Mouse (Mus musculus) heart, adult 2 months (tissue): ENCODE results near the gene Adgrb3. TPM values are rescaled to one million over a fixed set of nuclear protein-coding genes. Genes with fewer than 3 reads are reported as not detected.

Source experiments
- DNase-seq, 2 experiments: peaks; one replicate each; pipeline ENCODE4 v3.0.0; 2021
- H3K27ac ChIP-seq: fragments of 200-600 bp; 2 replicates; pipeline ENCODE4 v1.8.1; 2022
- H3K27me3 ChIP-seq: fragments of 200-500 bp; 2 replicates; pipeline ENCODE4 v1.6.1; 2012; ENCODE audit warnings: mild to moderate bottlenecking, low read length, inconsistent platforms, mixed read lengths; ENCODE audit not compliant: control insufficient read depth, insufficient read depth
- H3K36me3 ChIP-seq: fragments of 200-500 bp; 2 replicates; pipeline ENCODE4 v1.6.1; 2012; ENCODE audit warnings: low read length, inconsistent platforms; ENCODE audit not compliant: control insufficient read depth, insufficient read depth
- H3K4me1 ChIP-seq: fragments of 200-500 bp; 2 replicates; pipeline ENCODE4 v1.6.1; 2011; ENCODE audit warnings: low read length; ENCODE audit not compliant: control insufficient read depth, insufficient read depth
- H3K4me3 ChIP-seq: fragments of 200-600 bp; 2 replicates; pipeline ENCODE4 v1.8.1; 2022
- H3K79me2 ChIP-seq: fragments of 200-500 bp; replicated peaks from 2 replicates; pipeline ENCODE4 v1.6.1; 2012; ENCODE audit warnings: mild to moderate bottlenecking, inconsistent platforms, low read length, moderate library complexity, mixed read lengths; ENCODE audit not compliant: control insufficient read depth, insufficient read depth
- H3K9ac ChIP-seq: fragments of 200-500 bp; 2 replicates; pipeline ENCODE4 v1.6.1; 2012; ENCODE audit warnings: low read depth, mild to moderate bottlenecking, control low read depth, inconsistent platforms, low read length, mixed read lengths
- CTCF ChIP-seq: fragments of 200-600 bp; IDR thresholded peaks from 2 replicates; pipeline ENCODE4 v1.8.1; 2022; ENCODE audit warnings: antibody characterized with exemption, mild to moderate bottlenecking, moderate library complexity
- EP300 ChIP-seq: fragments of 200-500 bp; IDR thresholded peaks from 2 replicates; pipeline ENCODE4 v1.6.1; 2011; ENCODE audit warnings: low read depth, low read length, control low read depth; ENCODE audit not compliant: insufficient read depth
- POLR2A ChIP-seq: fragments of 200-500 bp; IDR thresholded peaks from 2 replicates; pipeline ENCODE4 v1.6.1; 2011; ENCODE audit warnings: mild to moderate bottlenecking, low read depth, low read length, control low read depth; ENCODE audit not compliant: insufficient read depth
- WGBS: fragments of 180-500 bp; shearing (Covaris S2); methylation state at CpG from one replicate; pipeline ENCODE4 v1.1.7; 2018; 5-methylcytosine and 5-hydroxymethylcytosine counted together
- intact Hi-C: fragments of 180-260 bp; cut with DNase I; formaldehyde crosslinking; loops from one replicate; pipeline ENCODE4 v1.15.1; 2025
- polyA plus RNA-seq: library from polyadenylated mRNA; depleted of rRNA; stranded (reverse); fragments of >200 nt; gene quantifications from 2 replicates; pipeline ENCODE4 v1.2.3, GENCODE M21; 2012
- total RNA-seq, 2 experiments: library from RNA; stranded (reverse); gene quantifications; 2 replicates each; pipeline ENCODE4 v1.2.3; 2021

The Adgrb3 gene
- total and polyA plus RNA-seq, 3 experiments, result not detected

- Histone ChIP-seq H3K4me3 (no peak overlapping the region), H3K9ac (no peak overlapping the region), H3K79me2 (no peaks in the 10 kb centered on the region), H3K4me1 (no peaks in the 10 kb centered on the region), H3K27ac (no peak overlapping the region), H3K36me3 (no peaks in the 10 kb centered on the region), H3K27me3 (no peaks in the 10 kb centered on the region)
- WGBS, result 83% methylated on average over 2 of the region's 2 CpGs
- TF ChIP-seq CTCF (no peak), EP300 (no peak), POLR2A (no peak)
- intact Hi-C loops, result no loop called here
- no peak for DNase-seq
Observed at GRCm38 (mm10) chr1:25079395-25079794, 750.1 kb downstream of the Adgrb3 start.

- no peak overlapping the region for H3K4me3 ChIP-seq
- no peak overlapping the region for H3K9ac ChIP-seq
- H3K36me3 ChIP-seq, result no peaks in the 10 kb centered on the region
- DNase-seq, result no peak
- no peaks in the 10 kb centered on the region for H3K27me3 ChIP-seq
- intact Hi-C loops, result no loop called here
- TF ChIP-seq EP300 (no peak), POLR2A (no peak), CTCF (no peak)
- no peaks in the 10 kb centered on the region for H3K4me1 ChIP-seq
- no peak overlapping the region for H3K27ac ChIP-seq
- H3K79me2 ChIP-seq, result no peaks in the 10 kb centered on the region
- WGBS, result 77% methylated on average over 5 of the region's 5 CpGs
Observed at GRCm38 (mm10) chr1:25075952-25076351, 753.6 kb downstream of the Adgrb3 start.

GRCm38 (mm10) chr1:25063964-25064363 lies 765.5 kb downstream of the Adgrb3 start:
- Histone ChIP-seq H3K27ac (no peak overlapping the region), H3K27me3 (no peaks in the 10 kb centered on the region), H3K36me3 (no peaks in the 10 kb centered on the region), H3K9ac (no peak overlapping the region), H3K79me2 (no peaks in the 10 kb centered on the region), H3K4me1 (no peaks in the 10 kb centered on the region), H3K4me3 (no peak overlapping the region)
- TF ChIP-seq CTCF (no peak), POLR2A (no peak), EP300 (no peak)
- 23% methylated on average over 6 of the region's 6 CpGs for WGBS
- DNase-seq, result no peak
- intact Hi-C loops, result no loop called here

GRCm38 (mm10) chr1:25060935-25061334 lies 768.6 kb downstream of the Adgrb3 start:
- no peak for DNase-seq
- Histone ChIP-seq H3K27ac (no peak overlapping the region), H3K27me3 (no peaks in the 10 kb centered on the region), H3K36me3 (no peaks in the 10 kb centered on the region), H3K4me3 (no peak overlapping the region), H3K4me1 (no peaks in the 10 kb centered on the region), H3K9ac (no peak overlapping the region), H3K79me2 (no peaks in the 10 kb centered on the region)
- WGBS, result 55% methylated on average over 3 of the region's 3 CpGs
- intact Hi-C loops, result no loop called here
- no peak for TF ChIP-seq CTCF
- TF ChIP-seq EP300, result no peak
- no peak for TF ChIP-seq POLR2A

- no peaks in the 10 kb centered on the region for H3K79me2 ChIP-seq
- WGBS, result 73% methylated on average over 6 of the region's 6 CpGs
- H3K4me3 ChIP-seq, result no peak overlapping the region
- H3K27me3 ChIP-seq, result no peaks in the 10 kb centered on the region
- intact Hi-C loops, result no loop called here
- no peak overlapping the region for H3K27ac ChIP-seq
- no peaks in the 10 kb centered on the region for H3K4me1 ChIP-seq
- TF ChIP-seq CTCF (no peak), POLR2A (no peak)
- H3K36me3 ChIP-seq, result no peaks in the 10 kb centered on the region
- no peak for DNase-seq
- H3K9ac ChIP-seq, result no peak overlapping the region
Observed at GRCm38 (mm10) chr1:25060191-25060590, 769.3 kb downstream of the Adgrb3 start.

GRCm38 (mm10) chr1:25057656-25058055 lies 771.9 kb downstream of the Adgrb3 start:
- no peak overlapping the region for H3K4me3 ChIP-seq
- H3K27ac ChIP-seq, result no peak overlapping the region
- intact Hi-C loops, result no loop called here
- H3K27me3 ChIP-seq, result no peaks in the 10 kb centered on the region
- H3K79me2 ChIP-seq, result no peaks in the 10 kb centered on the region
- no peak overlapping the region for H3K9ac ChIP-seq
- 43% methylated on average over 2 of the region's 2 CpGs for WGBS
- DNase-seq, result peak in 1 of 2 experiments; percentile 2
- H3K36me3 ChIP-seq, result no peaks in the 10 kb centered on the region
- TF ChIP-seq POLR2A (no peak), EP300 (no peak), CTCF (no peak)
- H3K4me1 ChIP-seq, result no peaks in the 10 kb centered on the region
